Mouse (Mus musculus) embryo, embryonic 10 days (tissue): Measurements from ENCODE around the gene Rgs4.

Experiments
- DNase-seq: peaks from one replicate; pipeline ENCODE4 v3.0.0-alpha.2; 2015; ENCODE audit warnings: low spot score

Rgs4 gene

GRCm38 (mm10) chr1:169747473-169747872 lies at the start of gene Rgs4:
Rgs4 (minus strand) TSS chr1:169747642.
- DNase-seq: peak; percentile 80

DNA sequence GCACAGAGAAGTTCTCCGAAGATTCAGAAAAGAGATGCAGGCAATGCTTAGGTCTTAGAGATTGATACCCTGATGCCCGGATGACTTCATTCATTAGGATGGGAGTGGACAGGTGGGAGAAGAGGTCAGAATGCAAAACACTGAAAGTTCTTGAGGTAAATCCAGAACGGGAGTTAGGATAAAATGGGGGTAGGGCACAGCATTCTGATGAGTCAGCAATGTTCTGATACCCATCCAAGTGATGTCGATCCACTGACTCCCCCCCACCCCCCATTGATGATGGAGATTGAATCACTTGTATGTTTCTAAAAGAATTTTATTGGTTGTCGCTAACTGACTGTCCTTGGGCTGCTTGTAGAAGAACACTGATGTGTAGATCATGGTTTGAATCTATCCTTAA lies 45.0 kb upstream of the Rgs4 start:
- DNase-seq: no peak

DNA sequence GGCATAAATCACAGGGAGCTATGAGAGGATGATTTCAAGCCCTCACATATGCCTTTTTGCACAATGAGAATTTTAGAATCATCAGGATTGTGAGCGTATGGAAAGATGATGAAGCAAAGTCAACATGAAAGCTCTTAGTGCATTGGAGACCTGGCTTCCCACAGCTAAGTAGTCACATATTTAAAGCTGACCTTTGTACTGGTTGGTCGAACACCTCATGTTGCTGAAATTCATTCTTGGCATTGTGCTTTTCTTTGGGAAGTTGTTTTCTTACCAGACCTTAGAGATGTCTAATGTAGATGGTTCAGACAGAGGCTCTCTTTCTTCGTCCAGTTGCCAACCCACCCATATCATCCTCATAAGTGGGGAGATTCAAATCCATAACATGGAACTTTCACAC lies 38.5 kb upstream of the Rgs4 start:
- DNase-seq: no peak

- DNase-seq: no peak
These were observed 29.1 kb upstream of the Rgs4 start for GRCm38 (mm10) chr1:169776566-169776965.

DNA sequence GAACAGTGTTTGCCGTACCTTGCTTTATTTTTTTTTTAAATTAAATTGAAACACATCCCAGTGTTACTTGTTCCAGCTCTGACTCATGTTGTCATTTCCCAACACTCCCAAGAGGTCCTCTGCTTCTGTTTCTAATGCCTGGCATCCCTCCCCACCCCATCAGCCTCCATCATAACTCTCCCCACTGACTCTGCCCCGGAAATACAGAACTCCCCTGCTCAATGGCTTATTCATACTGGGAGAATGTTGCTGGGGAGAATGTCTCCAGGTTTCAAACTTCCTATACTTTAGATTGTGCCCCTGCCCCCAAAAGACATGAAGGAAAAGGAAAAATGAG lies 17.1 kb upstream of the Rgs4 start:
- DNase-seq: no peak

DNA sequence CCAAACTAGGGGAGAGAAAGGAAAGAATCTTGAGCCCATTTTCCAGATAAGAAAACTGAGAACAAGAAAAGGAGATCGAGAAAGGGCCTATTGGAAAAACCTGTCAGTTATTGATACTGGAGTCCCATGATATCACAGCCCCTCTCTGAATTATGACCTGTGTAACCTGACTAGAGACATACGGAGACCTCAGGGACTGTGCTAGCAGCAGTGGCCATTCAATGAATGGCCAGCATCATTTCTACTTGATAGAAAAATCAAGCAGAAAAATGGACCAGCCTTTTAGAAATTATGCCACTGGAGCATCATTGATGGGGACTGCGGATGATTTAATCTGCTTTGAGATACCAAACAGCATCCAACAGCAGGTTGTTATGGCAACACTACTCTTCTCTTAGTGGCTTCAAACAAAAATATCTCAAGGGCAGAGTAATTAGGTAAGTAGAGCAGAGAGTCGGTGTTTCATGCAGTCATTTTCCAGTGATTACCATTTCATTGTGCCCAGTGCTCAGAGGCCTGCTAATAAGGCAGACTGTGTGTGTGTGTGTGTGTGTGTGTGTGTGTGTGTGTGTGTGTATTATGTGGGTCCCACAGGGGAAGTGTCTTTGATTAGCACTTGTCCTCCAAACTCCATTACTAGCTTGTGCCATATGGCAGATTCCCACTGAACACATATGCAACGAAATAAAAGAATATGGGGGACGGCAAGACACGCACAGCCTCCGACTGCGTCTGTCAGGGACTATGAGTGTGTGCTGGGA lies 16.6 kb upstream of the Rgs4 start:
- DNase-seq: no peak

DNA sequence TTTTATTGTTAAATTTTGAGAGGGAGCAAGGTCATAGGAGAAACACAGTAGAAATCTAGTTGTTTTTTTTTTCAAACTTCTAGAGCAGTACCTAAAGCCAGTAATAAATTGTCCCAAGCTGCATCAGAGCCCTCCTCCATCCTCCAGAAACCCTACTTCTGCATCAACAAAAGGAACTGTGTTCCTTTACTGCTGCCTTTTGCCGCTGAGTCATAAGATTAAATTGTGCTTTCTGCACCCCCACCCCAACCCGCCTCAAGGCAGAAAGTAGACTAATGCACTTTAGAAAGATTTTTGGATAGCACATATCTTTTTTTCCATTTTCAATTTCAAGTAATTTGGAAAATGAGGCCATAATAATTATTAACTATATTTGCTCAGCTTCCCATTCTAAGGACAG lies 15.1 kb upstream of the Rgs4 start:
- DNase-seq: no peak

DNA sequence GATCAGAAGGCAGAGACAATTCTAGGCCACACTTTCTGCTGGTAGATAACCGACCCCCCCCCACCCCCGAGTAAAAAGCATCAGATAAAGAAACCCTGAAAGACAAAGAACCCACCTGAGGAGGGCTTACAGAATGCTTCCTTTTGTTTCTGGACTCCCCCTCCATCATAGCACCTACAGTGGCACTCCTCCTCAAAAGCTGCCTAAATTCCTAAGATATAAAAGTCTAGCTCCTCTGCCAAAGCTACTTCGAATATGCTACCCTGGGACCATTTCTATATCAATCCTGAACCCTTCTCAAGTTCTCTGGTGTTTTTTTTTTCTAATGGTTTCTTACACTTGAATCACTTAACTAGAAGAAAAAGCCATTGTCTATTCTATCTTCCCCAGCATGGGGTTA lies 9.1 kb upstream of the Rgs4 start:
- no peak for DNase-seq

- DNase-seq: no peak
These were observed 5.0 kb upstream of the Rgs4 start for GRCm38 (mm10) chr1:169752395-169752794.

DNA sequence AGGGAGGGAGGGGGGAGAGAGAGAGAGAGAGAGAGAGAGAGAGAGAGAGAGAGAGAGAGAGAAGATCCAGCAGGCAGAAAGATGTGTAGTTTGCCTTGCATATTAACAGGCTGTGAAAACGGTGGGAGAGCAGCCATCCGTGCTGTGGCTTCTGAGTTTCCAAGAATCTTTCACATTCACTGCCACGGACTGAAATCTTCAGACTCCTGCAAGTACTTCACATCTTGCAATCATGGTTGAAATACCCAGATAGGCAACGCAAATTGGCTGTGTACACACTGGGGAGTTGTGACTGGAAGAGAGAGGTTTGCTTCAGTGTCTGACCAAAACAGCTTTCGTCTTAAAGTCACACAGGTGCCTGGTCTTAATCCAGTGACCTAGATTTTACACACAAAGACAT lies 997 bp upstream of the Rgs4 start:
- no peak for DNase-seq

- no peak for DNase-seq
These were observed 460 bp upstream of the Rgs4 start for GRCm38 (mm10) chr1:169747902-169748301.

GRCm38 (mm10) chr1:169741147-169741546 lies 6.3 kb downstream of the Rgs4 start:
- DNase-seq: no peak

DNA sequence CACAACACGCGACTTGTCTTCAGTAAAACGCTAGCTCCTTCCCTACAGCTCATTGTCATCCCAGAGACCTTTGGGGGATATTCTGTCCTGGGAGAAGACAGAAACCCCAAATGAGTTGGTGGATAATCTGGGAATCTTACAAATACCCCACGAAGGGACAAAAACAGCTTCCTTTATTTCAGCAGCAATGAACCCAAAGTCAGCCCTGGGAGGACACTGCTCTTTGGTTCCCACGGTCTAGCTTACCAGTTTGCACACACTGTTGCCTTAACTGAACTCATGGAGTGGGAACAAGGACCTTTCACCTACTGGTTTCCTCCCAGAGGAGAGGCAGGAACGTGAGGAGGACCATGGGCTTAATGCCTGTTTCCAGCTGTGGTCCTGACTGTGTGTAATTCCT lies 10.2 kb downstream of the Rgs4 start:
- DNase-seq: no peak

DNA sequence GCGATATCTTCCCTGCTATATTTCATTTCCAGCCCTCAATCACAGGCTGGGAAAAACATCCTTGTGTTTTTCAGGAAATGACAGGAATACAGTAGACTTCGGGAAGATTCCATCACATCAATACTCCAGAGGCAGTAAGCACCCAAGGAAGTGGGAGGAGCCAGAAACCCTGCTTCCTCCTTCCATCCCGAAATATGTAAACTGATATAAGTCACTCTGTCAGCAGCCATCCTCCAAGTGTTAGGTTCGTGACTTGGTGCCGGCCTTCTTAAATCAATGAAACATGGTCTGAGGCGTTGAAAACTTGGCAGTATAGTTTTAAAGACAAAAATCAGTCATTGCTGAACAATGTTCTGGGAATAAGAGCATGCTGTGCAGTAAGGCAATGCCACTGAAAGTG lies 11.3 kb downstream of the Rgs4 start:
- no peak for DNase-seq

DNA sequence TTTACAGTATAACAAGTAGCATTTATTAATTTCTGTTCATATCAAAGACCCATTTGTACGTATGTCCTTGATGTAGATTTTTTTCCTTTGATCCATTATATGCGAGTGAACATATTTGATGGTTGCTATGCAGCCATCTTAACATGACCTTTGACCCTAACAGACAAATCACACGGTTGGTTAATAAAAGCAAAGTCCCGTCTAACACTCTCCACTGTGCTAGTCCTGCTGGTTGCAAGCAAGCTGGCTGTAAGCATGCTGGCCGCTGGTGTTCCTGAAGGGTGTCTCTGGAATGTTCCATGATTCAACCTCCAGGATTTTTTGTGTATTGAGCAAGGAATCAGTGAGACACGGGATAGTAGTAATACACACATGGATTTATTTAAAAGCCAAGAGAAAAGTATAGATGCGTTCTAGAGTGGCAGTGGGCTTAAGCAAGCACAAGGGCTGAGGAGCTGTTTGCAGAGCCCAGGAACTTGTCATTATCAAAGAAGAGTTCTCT lies 16.8 kb downstream of the Rgs4 start:
- DNase-seq: no peak

GRCm38 (mm10) chr1:169726319-169726718 lies 21.1 kb downstream of the Rgs4 start:
- no peak for DNase-seq

DNA sequence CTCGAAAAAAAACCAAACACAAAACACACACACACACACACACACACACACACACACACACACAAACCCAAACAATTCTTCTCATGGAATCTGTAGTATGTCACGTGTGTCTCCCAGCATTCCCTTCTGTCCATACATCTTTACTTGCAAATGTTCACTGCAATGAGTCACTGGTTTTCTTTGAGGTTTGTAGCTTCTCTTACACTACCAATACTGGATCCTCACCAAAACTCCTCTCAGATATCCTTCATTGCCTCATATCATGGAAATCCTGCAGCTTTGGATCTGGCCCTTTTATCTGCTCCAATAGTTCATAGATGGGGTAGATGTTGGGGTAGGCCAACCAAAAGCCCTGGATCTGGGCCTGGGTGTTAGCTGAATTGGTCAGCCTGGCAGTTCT lies 25.6 kb downstream of the Rgs4 start:
- DNase-seq: no peak

DNA sequence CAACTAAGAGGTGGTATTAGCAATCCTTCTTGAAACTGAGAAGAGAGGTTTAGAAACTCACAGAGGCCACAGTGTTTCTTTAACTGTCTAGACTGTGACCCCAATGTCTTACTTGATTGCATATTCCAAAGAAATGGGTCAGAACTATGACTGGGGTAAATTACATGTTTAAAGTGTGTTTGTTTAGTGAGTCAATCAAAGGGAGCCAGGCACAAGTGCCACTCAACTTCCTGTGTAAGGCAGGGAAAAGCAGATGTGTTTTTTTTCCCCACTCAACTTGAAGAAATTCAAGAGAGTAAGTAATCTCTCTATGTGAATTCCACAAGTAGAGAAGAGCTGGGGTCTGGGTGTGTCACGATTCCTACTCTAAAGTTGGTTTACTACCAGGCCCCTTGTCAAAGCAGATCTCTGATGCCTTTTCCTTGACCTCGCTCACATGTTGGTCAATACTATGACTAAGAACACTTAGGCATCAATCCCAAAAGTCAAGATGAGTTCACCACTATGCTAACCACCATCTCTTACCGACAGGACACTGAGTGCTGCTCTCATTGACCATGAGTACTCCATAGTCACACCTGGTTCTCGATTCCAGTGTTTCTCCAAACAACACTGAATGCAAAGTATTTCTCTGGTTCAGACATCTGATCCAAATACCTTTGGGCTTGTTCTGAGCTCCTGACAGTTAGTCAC lies 42.9 kb downstream of the Rgs4 start:
- no peak for DNase-seq

DNA sequence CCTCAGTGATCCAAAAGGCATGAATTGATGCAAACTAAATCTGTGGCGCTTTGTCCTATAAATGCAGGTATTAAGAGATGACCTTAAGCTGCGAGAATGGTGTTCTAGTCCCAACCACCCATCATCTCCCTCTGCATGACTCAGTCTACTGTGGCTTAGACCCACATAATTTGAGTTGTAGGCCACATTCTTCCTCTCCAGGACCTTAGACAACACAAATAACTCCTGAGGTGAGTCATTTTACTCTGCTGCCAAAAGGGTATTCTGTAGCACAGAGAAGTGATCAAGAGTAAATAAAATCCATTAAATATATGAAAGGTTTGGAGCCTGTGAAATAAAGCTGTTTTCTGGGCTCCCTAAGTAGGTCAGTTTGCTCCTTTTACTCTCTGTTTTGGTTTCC lies 48.3 kb downstream of the Rgs4 start:
- no peak for DNase-seq

DNA sequence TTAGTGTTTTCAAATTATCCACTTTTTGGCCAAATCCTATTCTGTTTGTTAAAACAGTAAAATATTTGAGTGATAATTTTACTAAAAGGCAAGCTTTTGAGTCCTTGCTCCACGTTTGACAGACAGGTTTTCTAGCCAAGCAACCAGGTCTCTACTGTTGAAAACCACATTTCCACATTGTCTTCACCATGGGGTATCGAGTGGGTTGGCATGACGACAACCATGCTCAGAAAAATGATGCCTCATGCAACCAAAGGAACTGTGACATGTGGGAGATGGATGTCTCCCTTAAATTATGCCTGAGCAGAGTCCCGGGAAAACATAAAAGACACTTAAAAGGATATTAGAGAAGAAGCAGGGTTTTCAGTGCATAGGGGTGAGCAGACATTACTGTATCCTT lies 50.2 kb downstream of the Rgs4 start:
- no peak for DNase-seq

- DNase-seq: no peak
These were observed 52.1 kb downstream of the Rgs4 start for GRCm38 (mm10) chr1:169695356-169695755.

DNA sequence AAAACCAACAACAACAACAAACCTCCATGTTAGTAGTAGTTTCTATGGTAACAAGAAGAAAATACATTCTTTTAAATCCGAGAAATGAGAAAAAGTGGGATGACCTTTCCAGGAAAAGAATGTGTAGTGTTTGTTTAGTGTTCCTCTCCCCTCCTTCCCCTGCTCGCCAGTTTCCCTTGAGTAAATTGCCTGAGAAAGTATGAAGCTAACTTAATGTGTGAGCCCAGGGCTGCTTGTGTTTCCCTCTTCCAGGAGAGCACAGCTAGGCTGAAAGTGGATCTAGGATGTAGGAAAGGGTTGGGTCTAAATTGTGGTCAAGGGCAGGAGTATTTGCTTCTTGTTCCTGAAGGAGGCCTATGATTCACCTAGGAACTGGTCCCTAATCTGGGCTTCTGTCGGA lies 53.9 kb downstream of the Rgs4 start:
- no peak for DNase-seq

- no peak for DNase-seq
These were observed 54.4 kb downstream of the Rgs4 start for GRCm38 (mm10) chr1:169693040-169693439.
